Mouse (Mus musculus) right cerebral cortex, postnatal 14 days (tissue): ENCODE results near the gene Gpr35.

ENCODE experiments used
- DNase-seq: peaks from one replicate; pipeline ENCODE4 v3.0.0; 2022

Gene Gpr35

DNA sequence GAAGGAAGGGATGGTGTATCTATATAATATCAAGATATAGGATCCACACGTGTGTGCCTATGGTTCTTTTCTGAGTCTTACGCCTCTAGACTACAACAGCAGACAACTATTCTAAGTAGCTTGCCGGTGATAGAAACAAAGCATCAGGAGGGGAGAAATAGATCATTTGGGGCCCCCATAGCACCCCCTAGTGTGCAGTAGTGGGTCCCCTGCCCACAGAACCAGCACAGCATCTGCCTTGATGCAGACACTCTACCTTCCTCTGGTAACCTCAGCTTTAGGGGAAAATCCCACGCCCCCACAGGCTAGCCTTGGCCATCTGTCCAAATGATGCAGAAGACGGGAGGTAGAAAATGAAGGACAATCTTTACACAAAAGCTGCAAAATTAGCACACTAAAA, 34.3 kb downstream of the Gpr35 start:
- DNase-seq, result no peak

DNA sequence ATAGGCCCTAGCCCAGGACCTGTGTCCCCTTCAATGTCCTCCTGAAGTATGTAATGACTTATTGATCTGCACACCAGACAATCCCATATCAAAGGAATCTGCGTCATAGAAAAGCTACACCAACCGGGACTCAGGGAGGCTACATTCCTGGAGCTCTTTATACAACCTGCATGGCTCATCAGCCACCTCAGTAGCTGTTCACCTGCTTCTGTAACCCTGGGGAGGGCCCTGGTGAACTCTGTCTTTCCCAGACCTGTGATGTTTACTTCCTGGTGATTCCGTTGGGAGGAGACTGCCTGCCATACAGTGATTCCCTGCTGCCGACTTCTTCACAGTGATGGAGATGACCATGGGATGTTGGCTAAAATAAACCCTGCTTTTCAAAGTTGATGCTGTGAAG, 38.2 kb downstream of the Gpr35 start:
- DNase-seq, result no peak

GRCm38 (mm10) chr1:92989891-92990290, 39.2 kb downstream of the Gpr35 start:
- DNase-seq, result no peak

DNA sequence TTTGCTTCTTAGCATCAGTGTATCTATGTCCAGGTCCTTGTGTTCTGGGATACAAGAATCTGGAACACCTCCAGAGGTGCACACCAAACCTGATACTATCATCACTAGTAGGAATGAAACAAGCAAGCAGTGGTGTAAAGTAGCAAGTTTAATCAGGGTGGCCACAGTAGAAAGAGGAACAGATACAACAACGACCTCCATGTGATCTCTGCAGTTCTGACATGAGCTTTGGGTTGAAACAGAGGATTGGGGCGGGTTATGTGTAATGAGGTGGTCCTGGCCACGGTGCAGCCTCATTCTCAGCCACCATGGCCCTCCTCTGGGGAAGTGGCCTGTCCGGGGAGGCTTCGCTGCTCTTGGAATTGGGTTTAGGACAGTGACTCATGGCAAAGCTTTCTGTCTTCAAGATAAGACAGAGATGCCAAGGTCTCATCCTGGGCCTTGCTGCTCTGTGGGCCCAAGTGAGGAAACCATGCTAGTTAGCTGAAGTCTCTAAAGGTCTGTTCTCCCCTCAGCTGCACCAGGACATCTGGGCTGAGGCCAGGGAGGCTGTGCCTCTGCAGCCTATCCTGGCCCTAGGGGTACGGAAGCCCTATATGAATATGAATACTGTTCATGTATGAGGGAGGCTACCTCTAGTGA, 41.7 kb downstream of the Gpr35 start:
- no peak for DNase-seq

DNA sequence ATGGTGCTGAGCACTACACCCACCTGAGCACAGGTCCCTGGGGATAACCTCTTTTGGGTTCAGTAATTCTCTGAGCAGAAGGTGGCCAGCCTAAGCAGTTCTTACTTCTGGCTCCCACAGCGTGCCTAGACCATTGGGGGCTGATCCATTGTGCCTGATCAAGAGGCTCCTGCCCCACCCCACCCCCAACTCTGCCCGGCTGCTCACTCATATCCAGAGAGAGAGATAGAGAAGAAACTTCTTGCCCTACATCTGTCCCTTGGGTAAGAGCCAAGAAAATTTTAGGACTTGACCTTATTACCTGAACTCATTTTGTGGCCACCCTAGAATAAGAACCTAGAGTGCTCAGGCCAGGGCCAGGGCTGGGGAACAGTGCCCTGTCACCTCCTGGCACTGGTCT, 42.2 kb downstream of the Gpr35 start:
- DNase-seq, result no peak

- DNase-seq, result no peak
Measured at GRCm38 (mm10) chr1:93006061-93006460, 55.4 kb downstream of the Gpr35 start, which contains the start of gene Aqp12. Aqp12 (plus strand) TSS chr1:93006334.

GRCm38 (mm10) chr1:93009196-93009595, 58.5 kb downstream of the Gpr35 start:
- DNase-seq, result no peak

DNA sequence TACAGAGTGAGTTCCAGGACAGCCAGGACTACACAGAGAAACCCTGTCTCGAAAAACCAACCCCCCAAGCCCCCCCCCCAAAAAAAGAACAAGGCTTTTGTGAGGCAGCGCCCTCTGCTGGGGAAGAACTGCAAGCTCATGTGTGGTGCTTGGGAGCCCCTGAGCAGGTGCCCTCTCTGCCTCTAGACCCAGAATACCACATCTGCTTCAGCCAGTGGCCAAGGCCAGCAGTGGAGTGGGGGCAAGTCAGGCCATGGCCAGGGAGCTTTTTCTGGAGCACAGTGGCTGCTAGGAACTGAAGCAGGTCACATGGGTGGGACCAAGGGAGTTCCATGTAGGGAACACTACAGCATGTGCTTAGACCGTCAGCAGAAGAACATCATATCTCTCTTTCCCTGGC, 60.1 kb downstream of the Gpr35 start:
- no peak for DNase-seq

DNA sequence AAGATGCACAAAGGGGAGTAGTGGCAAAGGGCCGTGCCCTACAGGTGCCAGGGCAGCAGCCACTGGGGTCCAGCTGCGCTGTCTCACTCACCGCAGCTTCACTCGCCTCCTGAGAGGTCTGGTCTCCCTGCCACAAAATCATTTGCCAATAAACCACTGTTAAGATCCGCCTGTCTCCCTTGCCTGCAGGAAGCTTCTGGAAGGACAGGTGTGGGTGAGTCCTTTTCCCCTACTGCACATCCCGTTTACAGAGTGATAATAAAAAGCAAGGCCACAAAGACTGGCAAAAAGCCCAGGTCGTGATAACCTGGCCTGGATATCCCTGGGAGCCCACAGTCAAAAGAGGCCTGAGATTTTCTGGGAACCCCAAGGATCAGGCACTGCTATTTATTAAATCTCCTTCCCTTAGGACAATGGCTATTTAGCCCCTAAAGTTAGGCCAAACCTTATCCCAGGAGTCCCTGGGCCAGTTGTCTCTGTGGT, 61.5 kb downstream of the Gpr35 start:
- DNase-seq, result no peak

- DNase-seq, result no peak
Measured at GRCm38 (mm10) chr1:93013367-93013766, 62.7 kb downstream of the Gpr35 start.

DNA sequence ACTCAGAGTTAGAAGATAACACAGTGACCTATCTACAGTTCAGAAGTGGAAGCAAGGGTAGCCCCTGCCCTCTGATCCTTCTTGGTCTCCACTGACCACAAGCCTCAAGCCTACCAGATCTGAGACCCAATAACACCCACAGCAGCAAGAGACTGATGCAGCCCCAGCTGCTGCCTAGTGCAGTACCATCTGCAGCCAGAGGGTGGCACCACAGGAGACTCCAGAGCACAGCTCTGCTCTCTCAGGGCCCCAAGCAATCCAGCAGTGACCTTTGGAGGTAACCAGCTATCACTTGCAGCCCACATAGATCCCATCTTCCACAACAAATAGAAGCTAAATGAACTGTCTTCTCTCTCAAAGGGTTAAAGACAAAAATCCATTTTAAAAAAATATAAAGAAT, 63.8 kb downstream of the Gpr35 start:
- DNase-seq, result peak; percentile 87

DNA sequence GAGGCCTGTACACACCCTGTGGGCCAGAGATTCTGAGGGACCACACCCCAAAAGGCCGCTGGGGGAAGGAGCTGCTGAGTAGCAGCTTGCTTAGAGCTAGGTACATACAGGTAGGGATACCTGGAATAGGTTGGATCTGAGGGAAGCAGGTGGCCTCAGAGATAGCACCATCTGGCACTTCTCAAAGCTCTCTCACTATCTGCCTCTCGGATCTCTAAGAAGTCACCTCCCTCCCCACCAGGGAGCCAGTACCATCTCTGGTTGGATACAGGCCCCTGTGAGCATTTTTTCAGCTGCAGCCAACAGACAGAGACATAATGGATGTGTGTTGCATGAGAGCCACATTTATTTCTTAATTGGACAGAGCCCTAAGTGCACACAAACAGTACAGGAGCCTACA, 64.5 kb downstream of the Gpr35 start:
- no peak for DNase-seq

DNA sequence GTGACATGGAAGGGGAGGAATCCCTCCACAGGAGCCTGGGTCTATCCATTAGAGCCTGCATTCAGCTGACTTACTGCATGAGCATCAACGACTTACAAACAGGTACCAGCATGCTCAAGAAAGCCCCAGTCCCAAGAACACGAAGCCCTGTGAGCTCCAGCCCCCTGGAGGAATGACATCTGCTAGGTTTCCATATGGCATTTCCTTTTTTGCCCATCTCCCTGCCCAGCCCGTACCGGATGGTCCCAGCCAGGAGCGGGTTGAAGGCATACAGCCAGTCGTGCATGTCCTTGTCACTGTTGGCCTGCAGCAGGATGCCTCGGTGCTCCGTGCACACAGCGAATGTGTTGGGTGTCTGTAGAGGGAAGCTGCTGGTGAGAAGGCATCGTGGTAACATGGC, 68.1 kb downstream of the Gpr35 start:
- DNase-seq, result no peak

DNA sequence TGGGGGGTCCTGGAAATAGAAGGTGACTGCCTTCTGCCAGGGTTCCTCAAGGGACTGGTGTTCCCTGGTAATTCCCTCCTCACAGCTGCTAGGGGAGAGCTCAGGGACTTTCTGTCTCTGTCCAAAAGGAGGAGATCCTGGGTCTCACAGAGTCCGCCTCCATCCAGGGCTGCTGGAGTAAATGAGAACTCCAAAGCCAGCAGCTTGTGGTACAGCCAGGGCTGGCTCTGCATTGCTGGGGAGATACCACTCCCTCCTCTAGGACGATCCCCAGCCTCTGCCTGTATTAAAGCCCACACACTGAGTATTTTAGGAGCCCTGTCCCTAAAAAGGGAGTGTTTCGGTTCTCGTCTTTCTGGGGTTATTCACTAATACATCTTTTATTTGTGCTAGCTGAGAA, 69.9 kb downstream of the Gpr35 start:
- DNase-seq, result no peak

DNA sequence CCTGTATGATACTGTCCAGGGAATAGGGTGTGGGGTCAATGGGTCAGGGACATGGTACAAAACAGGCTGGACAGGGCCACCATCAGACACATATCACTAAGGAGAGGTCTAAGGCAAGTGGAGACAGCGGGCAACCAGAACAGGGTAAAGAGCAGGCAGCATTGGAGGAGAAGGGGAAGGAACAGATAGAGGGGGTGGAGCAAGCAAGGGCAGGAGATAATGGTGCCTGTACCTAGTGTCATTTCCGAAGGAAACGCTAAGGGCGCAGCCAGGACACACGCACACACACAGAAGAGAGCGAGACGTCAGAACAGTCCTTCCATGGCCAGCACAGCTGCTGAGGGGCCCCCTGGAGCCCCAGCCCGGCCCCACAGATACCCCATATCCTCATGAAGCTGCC, 75.9 kb downstream of the Gpr35 start:
- no peak for DNase-seq

DNA sequence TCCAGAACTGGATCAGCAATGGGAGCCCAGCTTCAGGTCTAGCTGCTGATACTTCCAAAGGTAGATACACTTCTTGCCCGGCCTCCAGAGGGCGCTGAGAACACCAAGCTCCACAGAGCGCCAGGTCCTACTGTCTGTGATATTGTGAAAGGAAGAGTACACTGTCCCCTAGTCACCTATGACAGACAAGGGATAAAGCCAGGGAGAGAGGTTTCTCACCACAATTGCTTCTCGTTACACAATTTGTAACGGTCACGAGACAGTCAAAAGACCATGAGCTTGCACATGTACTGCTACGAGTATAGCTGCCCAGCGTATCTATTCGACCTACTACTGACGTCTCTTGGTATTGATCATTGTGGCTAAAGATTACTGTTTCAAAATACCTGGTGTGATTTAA, 78.7 kb downstream of the Gpr35 start:
- DNase-seq, result no peak

DNA sequence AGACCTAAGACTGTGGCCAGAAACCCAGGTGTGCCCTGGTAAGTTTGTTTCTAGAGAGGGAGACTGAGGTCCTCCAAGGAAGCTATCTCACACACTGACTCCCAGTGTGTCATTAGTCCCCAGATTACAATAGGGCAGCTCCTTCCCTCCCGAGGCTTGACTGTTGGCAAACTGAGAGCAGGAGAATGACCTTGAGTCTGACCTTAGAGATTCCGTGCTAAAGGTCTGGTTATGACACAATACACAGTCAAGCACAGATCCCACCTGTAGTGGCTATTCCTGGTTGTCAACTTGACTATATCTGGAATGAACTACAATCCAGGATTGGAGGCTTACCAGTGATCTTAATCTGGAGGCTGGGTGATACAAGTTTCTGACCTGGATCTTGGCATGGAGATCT, 79.4 kb downstream of the Gpr35 start:
- no peak for DNase-seq

DNA sequence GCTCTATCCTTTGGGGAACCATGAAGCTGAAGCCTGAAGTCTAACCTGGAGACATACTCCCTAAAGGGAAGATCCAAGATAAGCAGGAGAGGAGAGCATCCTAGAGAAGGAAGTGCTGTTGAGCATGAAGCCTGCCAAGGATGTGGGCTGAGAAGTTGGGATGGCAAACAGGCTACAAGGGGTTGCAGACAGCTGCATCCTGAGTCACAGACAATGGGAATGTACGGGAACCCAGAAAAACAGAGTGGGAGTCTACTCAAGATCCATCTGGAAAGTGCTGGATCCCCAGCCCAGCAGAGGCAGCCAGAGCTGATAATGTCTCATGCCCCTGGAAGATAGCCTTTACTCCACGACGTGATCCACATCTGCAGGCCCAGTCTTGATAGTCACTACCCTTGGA, 80.5 kb downstream of the Gpr35 start:
- no peak for DNase-seq

DNA sequence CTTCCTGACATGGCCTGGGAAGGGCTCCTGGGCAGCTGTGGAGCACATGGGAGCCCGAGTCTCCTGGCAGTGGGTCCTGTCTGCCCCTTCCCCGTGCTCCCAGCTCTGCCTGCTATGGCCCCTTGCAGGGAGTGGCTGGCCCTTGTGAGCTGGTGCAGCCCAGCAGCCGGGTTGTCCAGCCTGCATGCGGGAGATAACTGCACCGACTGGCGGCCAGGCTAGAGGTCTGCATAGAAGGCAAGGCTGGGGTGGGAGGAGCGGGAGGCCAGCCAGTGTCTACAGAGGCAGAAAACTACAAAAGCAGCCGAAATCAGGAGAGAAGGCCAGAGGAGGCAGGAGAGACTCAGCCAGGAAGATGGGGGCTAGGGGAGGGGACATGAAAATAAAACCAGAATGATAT, 83.3 kb downstream of the Gpr35 start:
- no peak for DNase-seq

GRCm38 (mm10) chr1:93035981-93036380, 85.3 kb downstream of the Gpr35 start:
- no peak for DNase-seq
